Mouse (Mus musculus) layer of hippocampus, postnatal 14 days (tissue): ENCODE data around the gene Lrriq4. TPM values are rescaled to one million over a fixed set of nuclear protein-coding genes. Genes with fewer than 3 reads are reported as not detected.
A peak's percentile ranks its signal among the peaks of the same experiment; 100 is the strongest.
"Not testable (repeated sequence)": the region's sequence is repeated elsewhere in the genome, so short reads cannot be mapped to it uniquely, and the experiment has no call there.

ENCODE experiments used
- DNase-seq, 2 experiments: peaks; one replicate each; pipeline ENCODE4 v3.0.0; 2021 to 2022; ENCODE audit warnings: low spot score in 2 of 2, mixed read lengths in 1 of 2
- total RNA-seq, 2 experiments: library from RNA; stranded (reverse); gene quantifications; 2 replicates each; pipeline ENCODE4 v1.2.3; 2021

Gene Lrriq4
- total RNA-seq, 2 experiments from 2014 or later: not detected

- no peak for DNase-seq
Measured at GRCm38 (mm10) chr3:30658486-30658885, 14.2 kb downstream of the Lrriq4 start.

DNA sequence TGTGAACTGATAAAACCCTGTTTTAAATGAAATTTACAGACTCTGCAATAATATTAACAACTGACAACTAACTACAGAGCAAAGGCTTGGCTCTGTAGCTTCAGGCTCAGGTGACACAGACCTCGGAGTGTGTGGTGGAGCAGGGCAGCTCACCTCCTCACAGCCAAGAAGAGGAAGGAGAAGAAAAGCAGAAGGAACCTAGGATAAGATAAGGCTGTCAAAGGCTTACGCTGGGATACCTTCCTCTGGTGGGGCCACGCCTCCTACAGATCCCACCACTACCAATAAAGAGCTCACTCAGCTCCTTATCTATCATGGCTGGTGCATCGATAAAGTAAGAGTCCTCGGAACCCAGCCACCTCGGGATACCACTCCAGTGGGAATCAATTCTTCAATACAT lies 38.9 kb downstream of the Lrriq4 start:
- no peak for DNase-seq

- no peak for DNase-seq
Measured at GRCm38 (mm10) chr3:30687216-30687615, 42.9 kb downstream of the Lrriq4 start.

DNA sequence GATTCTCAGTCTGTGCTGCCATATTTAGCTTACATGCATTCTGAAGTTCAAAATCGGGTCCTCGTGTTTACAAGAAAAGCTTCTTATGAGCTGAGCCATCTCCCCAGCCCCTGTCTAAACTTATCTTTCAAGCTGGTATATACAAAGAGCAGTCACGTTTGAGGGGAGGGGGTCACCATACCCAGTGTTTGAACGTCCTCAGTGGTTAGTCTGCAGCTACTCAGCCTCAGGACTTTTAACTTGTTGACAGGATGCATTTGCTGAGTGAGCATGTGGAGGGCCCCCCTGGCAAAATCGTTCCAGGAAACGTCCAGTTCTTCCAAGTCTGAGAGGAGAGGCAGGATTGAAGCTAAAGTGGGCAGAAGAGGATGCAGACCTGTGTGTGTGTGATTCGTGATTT lies 46.7 kb downstream of the Lrriq4 start:
- no peak for DNase-seq

DNA sequence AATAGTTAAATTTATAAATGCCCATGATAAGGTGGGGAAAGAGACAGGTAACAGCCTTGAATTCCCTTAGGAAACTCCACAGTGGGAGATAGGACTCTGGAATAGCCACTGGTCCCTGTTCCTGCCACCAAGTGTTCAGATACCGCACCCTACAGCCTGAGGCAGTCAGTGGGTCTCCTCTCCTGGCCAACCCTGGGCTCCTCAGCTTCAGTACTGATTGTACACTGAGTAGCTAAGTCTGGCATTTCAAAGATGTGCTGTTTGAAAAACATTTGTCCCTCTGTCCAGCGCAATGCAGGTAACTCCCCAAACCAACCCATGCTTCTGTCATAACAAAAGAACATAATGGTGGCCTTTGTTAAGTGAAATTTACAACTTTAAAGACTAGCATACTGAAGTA lies 51.4 kb downstream of the Lrriq4 start:
- DNase-seq: no peak

DNA sequence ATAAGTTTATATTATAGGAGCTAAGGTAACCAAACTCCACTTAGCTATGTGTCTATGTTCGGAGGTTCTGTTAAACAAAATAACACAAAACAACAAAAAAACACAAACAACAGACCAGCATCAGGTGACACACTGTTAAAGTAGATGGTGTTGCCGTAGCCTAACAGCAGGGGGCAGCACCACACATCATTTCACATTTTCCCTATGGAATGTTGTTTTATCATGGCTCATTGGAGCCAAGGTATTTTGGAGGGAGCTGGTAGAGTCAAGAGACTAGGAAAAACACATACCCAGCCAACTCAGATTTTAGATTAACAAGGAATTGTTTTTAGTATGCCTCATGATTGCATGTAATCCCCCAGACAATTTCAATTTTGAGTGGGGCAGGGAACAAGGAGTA lies 52.0 kb downstream of the Lrriq4 start:
- peak; percentile 51 to 63 for DNase-seq

DNA sequence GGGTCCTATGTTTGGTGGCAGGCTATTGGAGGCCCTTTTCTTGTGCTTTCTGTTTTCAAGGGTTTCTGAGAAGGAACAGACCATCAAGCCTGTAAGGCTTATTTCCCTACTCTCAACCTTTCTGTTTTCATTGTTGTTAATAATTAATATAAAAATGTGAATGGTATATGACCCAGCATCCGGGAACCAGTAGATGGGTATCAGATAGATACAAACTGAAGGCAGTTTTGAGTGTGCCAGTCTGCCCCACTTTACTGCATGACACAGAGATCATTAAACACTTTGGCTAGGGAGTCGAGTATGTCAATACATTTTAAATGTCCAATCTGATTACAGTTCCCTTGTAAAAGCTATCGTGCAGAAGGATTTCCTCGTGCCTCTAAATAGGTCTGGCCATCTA lies 53.6 kb downstream of the Lrriq4 start:
- no peak for DNase-seq

DNA sequence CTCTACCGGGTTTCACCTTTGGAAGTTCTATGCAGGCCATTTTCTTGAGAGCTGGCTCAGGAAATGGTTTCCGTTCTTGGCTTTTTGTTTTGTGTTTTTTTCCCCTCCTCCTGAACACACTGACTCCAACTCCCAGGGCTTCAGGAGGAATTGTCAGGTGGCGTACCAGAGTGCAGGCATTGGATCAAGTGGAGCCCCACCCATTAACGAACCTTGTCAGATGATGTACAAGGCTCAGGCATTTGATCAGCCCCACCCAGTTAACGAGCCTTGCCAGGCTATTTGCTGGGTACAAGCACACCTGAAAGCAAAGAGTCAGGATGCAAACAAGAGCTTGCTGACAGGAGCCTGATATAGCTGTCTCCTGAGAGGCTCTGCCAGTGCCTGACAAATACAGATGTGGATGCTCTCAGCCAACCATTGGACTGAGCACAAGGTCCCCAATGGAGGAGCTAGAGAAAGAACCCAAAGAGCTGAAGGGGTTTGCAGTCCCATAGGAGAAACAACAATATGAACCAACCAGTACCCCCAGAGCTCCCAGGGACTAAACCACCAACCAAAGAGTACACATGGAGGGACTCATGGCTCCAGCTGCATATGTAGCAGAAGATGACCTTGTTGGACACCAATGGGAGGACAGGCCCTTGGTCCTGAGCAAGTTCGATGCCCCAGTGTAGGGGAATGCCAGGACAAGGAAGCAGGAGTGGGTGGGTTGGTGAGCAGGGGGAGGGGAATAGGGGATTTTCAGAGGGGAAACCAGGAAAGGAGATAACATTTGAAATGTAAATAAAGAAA lies 55.6 kb downstream of the Lrriq4 start, which contains the start of gene Lrrc31:
Gene Lrrc31 (minus strand): TSS at position 133 of the 795 bp plus-strand sequence.
- not testable (repeated sequence) for DNase-seq

DNA sequence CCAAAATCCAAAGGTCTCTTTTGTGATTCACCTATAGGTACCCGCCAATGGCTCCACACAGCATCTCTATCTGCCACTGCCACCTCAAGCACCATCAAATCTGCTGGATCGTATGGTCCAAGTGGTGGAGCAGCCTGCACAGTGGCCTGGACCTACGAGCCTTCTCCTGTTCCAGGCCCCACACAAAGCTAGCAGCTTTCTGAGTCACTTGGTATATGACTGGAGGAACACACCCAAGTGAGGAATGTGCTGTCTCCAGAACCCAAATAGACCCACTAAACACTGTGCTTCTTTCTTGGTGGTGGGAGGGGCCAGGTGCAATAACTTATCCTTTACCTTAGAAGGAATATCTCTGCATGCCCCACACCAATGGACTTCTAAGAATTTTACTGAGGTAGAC lies 61.7 kb downstream of the Lrriq4 start:
- no peak for DNase-seq

DNA sequence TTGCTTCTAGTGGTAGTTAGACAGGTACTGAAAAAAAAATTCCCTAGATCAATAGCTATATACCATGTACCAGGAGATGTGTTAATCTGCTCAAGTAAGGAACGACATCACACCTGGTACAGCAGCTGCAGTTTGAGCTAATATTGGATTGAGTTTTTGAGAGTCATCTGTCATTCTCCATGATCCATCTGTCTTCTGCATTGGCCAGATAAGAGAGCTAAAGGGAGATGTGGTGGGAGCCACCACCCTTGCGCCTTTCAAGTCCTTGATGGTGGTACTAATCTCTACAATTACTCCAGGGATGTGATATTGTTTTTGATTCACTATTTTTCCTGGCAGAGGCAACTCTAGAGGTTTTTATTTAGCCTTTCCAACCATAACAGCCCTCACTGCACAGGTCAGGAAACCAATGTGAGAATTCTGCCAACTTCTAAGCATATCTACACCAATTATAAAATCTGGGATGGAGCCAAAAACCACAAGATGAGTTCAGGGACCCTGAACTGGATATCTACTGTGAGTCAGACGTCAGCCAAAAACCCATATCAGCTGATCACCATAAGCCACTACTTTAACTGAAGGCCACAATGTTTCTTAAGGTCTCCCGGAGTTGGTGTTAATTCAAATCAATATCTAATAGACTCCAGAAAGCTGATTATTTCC lies 62.4 kb downstream of the Lrriq4 start:
- DNase-seq: peak in 1 of 2 experiments; percentile 16

DNA sequence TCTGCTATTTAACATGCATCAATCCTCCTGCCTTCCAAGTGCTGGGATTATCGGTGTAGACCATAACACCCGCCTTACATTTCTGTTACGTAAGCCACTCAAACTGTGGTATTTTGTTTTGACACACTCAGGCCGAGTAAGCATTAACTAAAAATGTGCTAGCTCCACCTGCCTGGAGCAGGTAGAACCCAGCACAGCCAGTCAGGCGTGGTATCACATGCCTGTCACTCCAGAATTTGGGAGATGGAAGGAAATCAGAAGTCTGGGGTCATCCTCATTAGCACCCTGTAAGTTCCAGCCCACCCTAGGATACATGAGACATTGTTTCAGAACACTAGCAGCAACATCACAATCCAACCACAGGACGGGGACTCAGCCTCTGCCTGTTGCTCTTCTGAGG lies 65.9 kb downstream of the Lrriq4 start:
- no peak for DNase-seq

- DNase-seq: no peak
Measured at GRCm38 (mm10) chr3:30713334-30713733, 69.0 kb downstream of the Lrriq4 start.

DNA sequence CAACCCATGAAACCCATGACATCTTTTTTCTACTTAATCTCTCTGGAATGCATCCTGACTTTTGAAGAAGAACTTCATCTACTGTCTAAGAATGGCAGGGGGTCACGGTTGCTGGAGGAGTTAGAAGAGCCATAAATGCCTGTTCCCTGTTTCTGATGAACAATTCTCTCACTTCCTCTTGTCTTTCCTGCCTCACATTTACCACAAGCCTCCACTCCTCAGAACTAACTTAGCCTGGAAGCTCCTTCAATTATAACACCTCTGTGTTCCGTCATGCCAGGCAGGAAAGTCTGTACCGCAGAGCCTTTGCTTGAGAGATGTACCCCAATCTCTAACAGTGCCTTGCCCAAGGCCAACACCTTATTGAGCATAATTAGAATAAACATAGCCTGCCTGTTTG lies 74.3 kb downstream of the Lrriq4 start:
- DNase-seq: no peak

Other genes with a start within 250 kb of the Lrriq4 start
- gene Mecom, start 96.5 kb upstream of the Lrriq4 start, total RNA-seq: 1 to 10 TPM; 5.0 to 6.9 TPM
- gene Actrt3, start 44.6 kb upstream of the Lrriq4 start, total RNA-seq: 1 to 10 TPM; 1.4 to 1.5 TPM
- 10 to 100 TPM; 15.7 to 16.6 TPM for gene Mynn, start 42.4 kb upstream of the Lrriq4 start, total RNA-seq
- under 1 TPM; 0.33 to 0.78 TPM for gene Lrrc34, start 3.4 kb downstream of the Lrriq4 start, total RNA-seq
- not detected for gene Lrrc31, start 55.3 kb downstream of the Lrriq4 start, total RNA-seq
- gene Samd7, start 101.8 kb downstream of the Lrriq4 start, total RNA-seq: not detected
- 10 to 100 TPM; 95.7 to 96.2 TPM for gene Sec62, start 148.4 kb downstream of the Lrriq4 start, total RNA-seq
- 1 to 10 TPM in 1 of 2 experiments, under 1 TPM in 1; 0.92 to 1.6 TPM for gene Gpr160, start 211.4 kb downstream of the Lrriq4 start, total RNA-seq